Mouse (Mus musculus) thymus, adult 2 months (tissue): ENCODE measurements around the gene Bpifa3. TPM values are rescaled to one million over a fixed set of nuclear protein-coding genes. Genes with fewer than 3 reads are reported as not detected.

ENCODE experiments used
- DNase-seq: peaks from one replicate; pipeline ENCODE4 v3.0.0; 2021
- H3K27ac ChIP-seq: fragments of 200-500 bp; 2 replicates; pipeline ENCODE4 v1.5.1; 2012; ENCODE audit warnings: low read length, control low read depth; ENCODE audit not compliant: control insufficient read depth, insufficient read depth
- H3K27me3 ChIP-seq: fragments of 200-500 bp; 2 replicates; pipeline ENCODE4 v1.6.1; 2012; ENCODE audit warnings: mild to moderate bottlenecking, low read length, moderate library complexity, mixed read lengths; ENCODE audit not compliant: control insufficient read depth, insufficient read depth
- H3K36me3 ChIP-seq: fragments of 200-500 bp; 2 replicates; pipeline ENCODE4 v1.6.1; 2012; ENCODE audit warnings: mild to moderate bottlenecking, low read length, moderate library complexity; ENCODE audit not compliant: control insufficient read depth, insufficient read depth
- H3K4me1 ChIP-seq: fragments of 200-500 bp; replicated peaks from 2 replicates; pipeline ENCODE4 v1.6.1; 2012; ENCODE audit warnings: low read length; ENCODE audit not compliant: control insufficient read depth, insufficient read depth
- H3K4me3 ChIP-seq: fragments of 200-500 bp; 2 replicates; pipeline ENCODE4 v1.5.1; 2012; ENCODE audit warnings: mild to moderate bottlenecking, low read length, control low read depth, moderate library complexity; ENCODE audit not compliant: control insufficient read depth, insufficient read depth
- CTCF ChIP-seq: fragments of 200-500 bp; IDR thresholded peaks from 2 replicates; pipeline ENCODE4 v1.5.1; 2012; ENCODE audit warnings: mild to moderate bottlenecking, control low read depth, low read length, moderate library complexity, borderline replicate concordance; ENCODE audit not compliant: control insufficient read depth, poor library complexity, insufficient read depth; ENCODE audit errors: extremely low read depth
- POLR2A ChIP-seq: fragments of 200-500 bp; IDR thresholded peaks from 2 replicates; pipeline ENCODE4 v1.6.1; 2012; ENCODE audit warnings: mild to moderate bottlenecking, low read length, control low read depth, moderate library complexity; ENCODE audit not compliant: control insufficient read depth, poor library complexity, insufficient read depth; ENCODE audit errors: extremely low read depth
- WGBS: fragments of 180-500 bp; shearing (Covaris S2); methylation state at CpG from one replicate; pipeline ENCODE4 v1.1.7; 2018; 5-methylcytosine and 5-hydroxymethylcytosine counted together
- polyA plus RNA-seq: library from polyadenylated mRNA; depleted of rRNA; stranded (reverse); fragments of >200 nt; gene quantifications from 2 replicates; pipeline ENCODE4 v1.2.3, GENCODE M21; 2012; rRNA removed

The Bpifa3 gene
- polyA plus RNA-seq: 0.23 TPM in 1 of 2 replicates, not detected in the other

- Histone ChIP-seq H3K27ac (no peak within 1 kb of the TSS), H3K4me3 (no peak within 1 kb of the TSS), H3K36me3 (no peaks in the 10 kb centered on the region), H3K4me1 (no peaks in the 10 kb centered on the region), H3K27me3 (no peaks in the 10 kb centered on the region)
- no peak for TF ChIP-seq CTCF
- no peak for TF ChIP-seq POLR2A
- no peak for DNase-seq
- WGBS: 59% methylated on average over 2 of the region's 2 CpGs
Observed at GRCm38 (mm10) chr2:154130120-154130519, at the start of gene Bpifa3. Bpifa3 (plus strand) TSS chr2:154130336.

GRCm38 (mm10) chr2:154097734-154098133, 32.4 kb upstream of the Bpifa3 start:
- Histone ChIP-seq H3K27ac (no peak overlapping the region), H3K36me3 (no peaks in the 10 kb centered on the region), H3K4me1 (no peaks in the 10 kb centered on the region), H3K27me3 (no peaks in the 10 kb centered on the region), H3K4me3 (no peak overlapping the region)
- 48% methylated on average over 1 of the region's 1 CpGs for WGBS
- DNase-seq: no peak
- TF ChIP-seq CTCF (no peak), POLR2A (no peak)

- Histone ChIP-seq H3K36me3 (no peaks in the 10 kb centered on the region), H3K27me3 (no peaks in the 10 kb centered on the region), H3K4me1 (no peaks in the 10 kb centered on the region), H3K4me3 (no peak overlapping the region), H3K27ac (no peak overlapping the region)
- 91% methylated on average over 3 of the region's 3 CpGs for WGBS
- TF ChIP-seq POLR2A (no peak), CTCF (no peak)
- DNase-seq: no peak
Observed at GRCm38 (mm10) chr2:154117381-154117780, 12.8 kb upstream of the Bpifa3 start.

- TF ChIP-seq CTCF: no peak
- TF ChIP-seq POLR2A: no peak
- DNase-seq: no peak
- Histone ChIP-seq H3K27me3 (no peaks in the 10 kb centered on the region), H3K36me3 (no peaks in the 10 kb centered on the region), H3K27ac (no peak within 1 kb of the TSS), H3K4me3 (no peak within 1 kb of the TSS), H3K4me1 (no peaks in the 10 kb centered on the region)
- WGBS: 88% methylated on average over 4 of the region's 4 CpGs
Observed at GRCm38 (mm10) chr2:154142580-154142979, 12.4 kb downstream of the Bpifa3 start, which contains the start of gene Bpifa1. Bpifa1 (plus strand) TSS chr2:154142880.

- Histone ChIP-seq H3K4me3 (no peak overlapping the region), H3K36me3 (no peaks in the 10 kb centered on the region), H3K27me3 (no peaks in the 10 kb centered on the region), H3K27ac (no peak overlapping the region), H3K4me1 (no peaks in the 10 kb centered on the region)
- TF ChIP-seq CTCF (no peak), POLR2A (no peak)
- DNase-seq: no peak
- WGBS: 92% methylated on average over 3 of the region's 3 CpGs
Observed at GRCm38 (mm10) chr2:154143735-154144134, 13.6 kb downstream of the Bpifa3 start.

- Histone ChIP-seq H3K27ac (no peak overlapping the region), H3K4me3 (no peak overlapping the region), H3K27me3 (no peaks in the 10 kb centered on the region), H3K4me1 (no peaks in the 10 kb centered on the region), H3K36me3 (no peaks in the 10 kb centered on the region)
- WGBS: 89% methylated on average over 4 of the region's 4 CpGs
- no peak for DNase-seq
- TF ChIP-seq CTCF: no peak
- no peak for TF ChIP-seq POLR2A
Observed at GRCm38 (mm10) chr2:154147496-154147895, 17.4 kb downstream of the Bpifa3 start.

GRCm38 (mm10) chr2:154158433-154158832, 28.3 kb downstream of the Bpifa3 start:
- Histone ChIP-seq H3K4me3 (no peak overlapping the region), H3K27ac (no peak overlapping the region), H3K4me1 (no peaks in the 10 kb centered on the region), H3K27me3 (no peaks in the 10 kb centered on the region), H3K36me3 (no peaks in the 10 kb centered on the region)
- TF ChIP-seq CTCF (no peak), POLR2A (no peak)
- peak; percentile 24 for DNase-seq
- 39% methylated on average over 3 of the region's 3 CpGs for WGBS
